Mouse (Mus musculus) E14TG2a.4 (cell line): ENCODE measurements around the gene Mcpt1.

Experiments
- CTCF ChIP-seq: conservative IDR thresholded peaks from 2 replicates; pipeline ENCODE4 v1.5.1; 2014; ENCODE audit warnings: low read length
- POU5F1 ChIP-seq: IDR thresholded peaks from 2 replicates; pipeline ENCODE4 v1.6.1; 2014; ENCODE audit warnings: low read length, borderline replicate concordance

GRCm38 (mm10) chr14:56034433-56034832 lies 16.7 kb downstream of the Mcpt1 start:
- TF ChIP-seq CTCF (no peak), POU5F1 (no peak)
